Mouse (Mus musculus) forebrain, embryonic 10.5 days (tissue): Measurements from ENCODE around the gene Cacna1d. TPM values are rescaled to one million over a fixed set of nuclear protein-coding genes. Genes with fewer than 3 reads are reported as not detected.
A peak's percentile ranks its signal among the peaks of the same experiment; 100 is the strongest.

Experiments
- DNase-seq: peaks from one replicate; pipeline ENCODE4 v3.0.0-alpha.2; 2017; ENCODE audit warnings: low spot score; ENCODE audit errors: extremely low spot score
- H3K27ac ChIP-seq: fragments of 300-500 bp; sonication (generic); 2 replicates; pipeline ENCODE4 v1.5.1; 2016; ENCODE audit warnings: mild to moderate bottlenecking
- H3K27me3 ChIP-seq: fragments of 300-500 bp; sonication (generic); 2 replicates; pipeline ENCODE4 v1.6.1; 2016; ENCODE audit warnings: mild to moderate bottlenecking; ENCODE audit not compliant: poor library complexity, severe bottlenecking
- H3K36me3 ChIP-seq: fragments of 300-500 bp; sonication (generic); replicated peaks from 2 replicates; pipeline ENCODE4 v1.6.1; 2016; ENCODE audit warnings: mild to moderate bottlenecking, moderate library complexity
- H3K4me1 ChIP-seq: fragments of 300-500 bp; sonication (generic); 2 replicates; pipeline ENCODE4 v1.6.1; 2016
- H3K4me3 ChIP-seq: fragments of 300-500 bp; sonication (generic); 2 replicates; pipeline ENCODE4 v1.5.1; 2016; ENCODE audit warnings: mild to moderate bottlenecking, moderate library complexity
- H3K9me3 ChIP-seq: fragments of 300-500 bp; sonication (generic); 2 replicates; pipeline ENCODE4 v1.6.1; 2016; ENCODE audit warnings: mild to moderate bottlenecking, moderate library complexity
- WGBS: fragments of 180-500 bp; shearing (Covaris S2); methylation state at CpG from one replicate; pipeline ENCODE4 v1.1.7; 2016; 5-methylcytosine and 5-hydroxymethylcytosine counted together
- polyA plus RNA-seq: library from polyadenylated mRNA; unstranded; fragments of >200 nt; fragmentation: Nextera tagmentation; extraction: Ambion mirVana; gene quantifications from 2 replicates; pipeline ENCODE4 v1.2.1, GENCODE M21; 2016

The Cacna1d gene
- polyA plus RNA-seq, 1 experiment from 2014 or later: 1.3 TPM

DNA sequence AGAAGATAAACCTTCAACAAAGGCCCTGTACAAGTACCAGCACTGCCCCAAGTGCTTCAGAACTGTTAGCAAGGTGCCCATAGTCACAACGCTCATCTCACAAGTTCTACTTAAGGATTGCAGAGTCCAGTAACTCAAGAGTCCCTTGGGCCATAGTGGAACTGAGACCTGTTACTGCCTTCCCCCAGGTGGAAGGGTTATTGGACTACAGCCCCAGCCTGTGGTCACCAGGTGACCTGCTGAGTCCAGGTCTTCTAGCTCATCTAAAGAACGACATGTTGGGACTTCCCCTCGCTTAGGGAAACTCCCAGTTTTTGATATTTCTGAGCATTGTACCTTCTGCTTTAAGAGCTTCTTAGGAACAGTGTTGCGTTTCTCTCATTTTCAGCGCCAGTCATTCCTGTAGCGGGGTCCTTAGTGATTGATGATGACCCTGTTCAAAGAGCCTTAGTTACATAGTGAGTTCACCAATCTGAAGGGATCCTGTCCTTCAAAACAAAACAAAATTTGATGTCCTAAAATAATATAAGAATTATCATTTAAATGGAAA is 19.0 kb upstream of the Cacna1d start:
- 95% methylated on average over 6 of the region's 6 CpGs for WGBS
- no peaks in the 10 kb centered on the region for H3K4me1 ChIP-seq
- DNase-seq: no peak
- H3K4me3 ChIP-seq: no peak overlapping the region
- H3K36me3 ChIP-seq: peaks cover 96% of the 10 kb centered on the region
- no peaks in the 10 kb centered on the region for H3K9me3 ChIP-seq
- H3K27ac ChIP-seq: no peak overlapping the region
- no peaks in the 10 kb centered on the region for H3K27me3 ChIP-seq

DNA sequence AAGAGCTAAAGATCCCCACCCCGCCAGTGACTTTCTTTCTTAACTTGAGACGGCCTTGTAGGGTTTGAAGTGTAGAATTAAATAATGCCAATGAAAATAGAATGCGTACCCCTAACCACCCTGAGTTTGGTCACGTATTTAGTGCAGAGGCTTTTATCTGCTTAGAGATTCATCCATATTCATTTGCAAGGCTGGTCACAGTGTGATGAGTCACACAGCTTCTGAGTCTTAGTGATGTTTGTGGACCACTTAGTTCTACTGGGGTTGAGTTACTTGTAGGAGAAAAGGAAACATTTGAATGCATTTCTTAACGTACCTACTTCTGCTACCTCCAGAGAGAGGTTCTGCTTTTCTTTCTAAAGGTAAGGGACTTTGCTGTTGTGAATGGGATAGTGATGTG is 13.7 kb upstream of the Cacna1d start:
- Histone ChIP-seq H3K4me3 (no peak overlapping the region), H3K36me3 (peaks cover 99% of the 10 kb centered on the region), H3K27me3 (no peaks in the 10 kb centered on the region), H3K9me3 (no peaks in the 10 kb centered on the region), H3K27ac (no peak overlapping the region), H3K4me1 (no peaks in the 10 kb centered on the region)
- DNase-seq: no peak
- 94% methylated on average over 5 of the region's 5 CpGs for WGBS

- WGBS: 92% methylated on average over 2 of the region's 2 CpGs
- DNase-seq: no peak
- no peaks in the 10 kb centered on the region for H3K27me3 ChIP-seq
- no peak overlapping the region for H3K4me3 ChIP-seq
- H3K9me3 ChIP-seq: no peaks in the 10 kb centered on the region
- H3K36me3 ChIP-seq: peaks cover 94% of the 10 kb centered on the region
- H3K4me1 ChIP-seq: no peaks in the 10 kb centered on the region
- no peak overlapping the region for H3K27ac ChIP-seq
Observed at GRCm38 (mm10) chr14:30498202-30498601, 6.9 kb upstream of the Cacna1d start.

DNA sequence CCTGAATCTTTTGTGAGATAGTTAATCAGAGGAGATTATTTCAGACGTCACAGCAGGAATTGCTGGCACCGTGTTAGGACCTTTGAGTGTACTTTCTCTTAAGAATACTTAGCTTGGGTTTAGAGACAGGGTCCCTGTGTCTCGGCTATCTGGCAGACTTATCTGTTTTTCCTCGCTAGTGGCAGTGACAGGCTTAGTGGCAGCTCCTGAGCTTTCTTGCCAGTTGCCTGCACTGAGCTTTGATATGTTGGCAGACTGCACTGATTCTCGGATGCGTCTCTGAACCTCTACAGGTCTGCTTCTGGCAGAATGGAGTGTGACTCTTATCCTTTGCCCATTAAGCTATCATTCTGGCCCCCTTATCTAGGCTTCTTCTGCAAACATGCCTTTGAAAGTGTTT is 3.7 kb upstream of the Cacna1d start:
- H3K9me3 ChIP-seq: no peaks in the 10 kb centered on the region
- no peak for DNase-seq
- no peak overlapping the region for H3K27ac ChIP-seq
- 77% methylated on average over 6 of the region's 6 CpGs for WGBS
- H3K4me3 ChIP-seq: no peak overlapping the region
- no peaks in the 10 kb centered on the region for H3K27me3 ChIP-seq
- H3K4me1 ChIP-seq: no peaks in the 10 kb centered on the region
- peaks cover 95% of the 10 kb centered on the region for H3K36me3 ChIP-seq

DNA sequence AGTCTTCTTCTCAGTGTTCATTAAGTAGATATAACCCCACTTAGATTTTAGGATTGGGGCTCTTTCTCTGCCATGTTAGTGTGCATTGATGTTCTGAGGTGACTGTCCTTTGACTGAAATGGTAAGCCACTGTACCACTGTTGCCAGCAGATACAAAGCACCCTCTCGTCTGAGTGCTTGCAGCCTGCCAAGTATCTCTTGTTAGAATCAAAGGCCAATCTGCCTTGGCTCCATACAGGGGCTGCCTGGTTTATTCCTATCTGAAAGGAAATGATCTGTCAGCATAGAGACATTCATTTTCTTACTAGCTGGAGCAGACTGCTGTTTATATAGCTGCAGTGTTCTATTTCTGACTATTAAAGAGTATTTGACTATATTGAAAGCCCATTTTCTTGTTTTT is 2.0 kb upstream of the Cacna1d start:
- Histone ChIP-seq H3K9me3 (no peaks in the 10 kb centered on the region), H3K27ac (no peak overlapping the region), H3K27me3 (no peaks in the 10 kb centered on the region), H3K4me3 (no peak overlapping the region), H3K36me3 (peaks cover 93% of the 10 kb centered on the region), H3K4me1 (no peaks in the 10 kb centered on the region)
- no peak for DNase-seq
- WGBS: 86% methylated on average over 1 of the region's 1 CpGs

GRCm38 (mm10) chr14:30479361-30479948 is 11.8 kb downstream of the Cacna1d start, which contains the start of gene Dcp1a:
Gene Dcp1a, plus strand, starts transcription at chr14:30479535.
- DNase-seq: peak; percentile 96
- Histone ChIP-seq H3K27me3 (no peaks in the 10 kb centered on the region), H3K27ac (peak within 1 kb of the TSS; percentile 93), H3K9me3 (no peaks in the 10 kb centered on the region), H3K4me3 (peak within 1 kb of the TSS; percentile 69), H3K4me1 (peaks cover 12% of the 10 kb centered on the region), H3K36me3 (peaks cover 29% of the 10 kb centered on the region)
- 0% methylated on average over 39 of the region's 39 CpGs for WGBS

DNA sequence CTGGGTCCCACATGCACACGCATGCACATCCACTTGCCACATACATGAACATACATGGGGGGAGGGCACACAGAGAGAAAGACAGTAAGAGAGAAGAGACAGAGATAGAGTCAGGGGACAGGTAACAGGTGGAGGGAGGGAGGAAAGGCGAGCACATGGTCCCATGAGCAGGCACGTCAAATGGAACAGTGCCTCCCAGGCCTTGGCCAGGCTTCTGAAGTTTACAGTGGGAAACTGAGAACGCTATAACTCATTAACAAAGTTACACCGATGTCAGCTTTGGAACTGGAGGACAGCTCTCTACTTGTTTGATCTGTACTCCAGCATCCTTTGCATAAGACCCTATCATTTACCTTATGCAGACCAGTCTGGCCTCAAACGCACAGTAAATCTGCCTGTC is 16.8 kb downstream of the Cacna1d start:
- no peaks in the 10 kb centered on the region for H3K27me3 ChIP-seq
- no peaks in the 10 kb centered on the region for H3K4me1 ChIP-seq
- H3K36me3 ChIP-seq: no peaks in the 10 kb centered on the region
- H3K4me3 ChIP-seq: no peak overlapping the region
- no peaks in the 10 kb centered on the region for H3K9me3 ChIP-seq
- no peak for DNase-seq
- 84% methylated on average over 6 of the region's 6 CpGs for WGBS
- no peak overlapping the region for H3K27ac ChIP-seq

DNA sequence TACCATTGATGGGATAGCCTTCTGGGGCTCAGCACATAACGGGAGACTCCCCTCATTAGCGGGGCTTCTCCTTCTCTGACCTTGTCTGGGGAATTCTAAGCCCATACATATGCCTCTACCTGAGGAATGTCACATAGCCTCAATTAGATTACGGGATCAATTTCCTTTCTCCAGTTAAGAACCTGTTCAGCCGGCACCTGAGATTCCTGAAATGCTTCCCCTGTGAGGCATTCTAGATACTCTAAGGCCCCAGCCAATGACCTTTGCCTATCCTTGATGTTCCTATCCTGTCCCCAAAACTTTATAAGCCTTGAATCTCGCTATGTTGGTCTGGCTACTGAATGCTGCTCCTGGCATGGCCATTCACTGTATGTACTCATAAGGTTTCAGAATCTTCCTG is 17.6 kb downstream of the Cacna1d start:
- H3K4me1 ChIP-seq: no peaks in the 10 kb centered on the region
- H3K9me3 ChIP-seq: no peaks in the 10 kb centered on the region
- no peaks in the 10 kb centered on the region for H3K36me3 ChIP-seq
- DNase-seq: no peak
- no peak overlapping the region for H3K4me3 ChIP-seq
- no peaks in the 10 kb centered on the region for H3K27me3 ChIP-seq
- no peak overlapping the region for H3K27ac ChIP-seq
- WGBS: 71% methylated on average over 5 of the region's 5 CpGs

DNA sequence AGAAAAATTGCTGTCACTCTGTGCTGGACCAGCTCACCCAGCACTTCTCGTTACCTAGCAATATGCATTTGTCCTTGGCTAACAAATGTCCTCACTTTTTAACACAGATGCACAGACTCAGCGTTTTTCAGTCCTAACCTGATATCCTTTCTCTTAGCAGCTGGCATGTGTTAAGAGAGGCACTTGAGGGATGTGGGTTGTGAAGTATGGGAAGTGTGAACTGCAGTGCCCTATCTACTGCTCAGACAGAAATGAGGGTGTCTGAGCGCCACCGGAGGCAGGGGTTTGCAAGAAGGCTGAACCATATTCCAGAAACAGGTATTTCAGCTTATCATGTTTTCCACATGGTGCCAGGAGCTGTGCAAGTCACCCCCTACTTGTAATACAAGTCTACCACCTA is 27.9 kb downstream of the Cacna1d start:
- Histone ChIP-seq H3K9me3 (no peaks in the 10 kb centered on the region), H3K4me1 (no peaks in the 10 kb centered on the region), H3K4me3 (no peak overlapping the region), H3K27me3 (peaks cover 11% of the 10 kb centered on the region), H3K27ac (no peak overlapping the region), H3K36me3 (no peaks in the 10 kb centered on the region)
- DNase-seq: no peak
- 89% methylated on average over 4 of the region's 4 CpGs for WGBS

- Histone ChIP-seq H3K4me3 (no peak overlapping the region), H3K4me1 (peaks cover 10% of the 10 kb centered on the region), H3K36me3 (no peaks in the 10 kb centered on the region), H3K27ac (no peak overlapping the region), H3K27me3 (peaks cover 14% of the 10 kb centered on the region), H3K9me3 (no peaks in the 10 kb centered on the region)
- DNase-seq: peak; percentile 71
- 4% methylated on average over 14 of the region's 14 CpGs for WGBS
Observed at GRCm38 (mm10) chr14:30459891-30460523, 31.2 kb downstream of the Cacna1d start.

DNA sequence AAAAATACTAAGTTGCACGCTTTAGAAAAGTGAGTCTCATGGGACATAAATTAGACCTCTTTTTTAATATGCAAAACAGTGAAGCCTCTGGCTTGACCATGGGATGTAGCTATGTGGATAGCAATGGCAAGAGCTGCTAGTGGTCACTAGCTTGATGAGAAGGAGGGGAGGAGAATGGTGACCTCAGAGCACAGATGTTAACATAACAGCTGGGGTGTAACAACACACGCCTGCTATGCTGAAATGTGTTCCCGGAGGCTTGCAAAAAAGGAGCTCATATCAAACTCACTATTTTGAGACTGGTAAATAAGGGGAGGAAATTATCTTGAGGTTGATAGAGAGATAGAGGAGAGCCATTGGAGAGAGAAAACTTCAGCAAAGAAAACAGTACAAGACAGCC is 32.4 kb downstream of the Cacna1d start:
- no peak for DNase-seq
- Histone ChIP-seq H3K36me3 (no peaks in the 10 kb centered on the region), H3K27me3 (peaks cover 14% of the 10 kb centered on the region), H3K4me1 (peaks cover 10% of the 10 kb centered on the region), H3K4me3 (no peak overlapping the region), H3K27ac (no peak overlapping the region), H3K9me3 (no peaks in the 10 kb centered on the region)
- 82% methylated on average over 3 of the region's 3 CpGs for WGBS

GRCm38 (mm10) chr14:30457897-30458296 is 33.4 kb downstream of the Cacna1d start:
- DNase-seq: no peak
- Histone ChIP-seq H3K36me3 (no peaks in the 10 kb centered on the region), H3K9me3 (no peaks in the 10 kb centered on the region), H3K27me3 (peaks cover 14% of the 10 kb centered on the region), H3K4me3 (no peak overlapping the region), H3K4me1 (peaks cover 10% of the 10 kb centered on the region), H3K27ac (no peak overlapping the region)
- 59% methylated on average over 2 of the region's 2 CpGs for WGBS

DNA sequence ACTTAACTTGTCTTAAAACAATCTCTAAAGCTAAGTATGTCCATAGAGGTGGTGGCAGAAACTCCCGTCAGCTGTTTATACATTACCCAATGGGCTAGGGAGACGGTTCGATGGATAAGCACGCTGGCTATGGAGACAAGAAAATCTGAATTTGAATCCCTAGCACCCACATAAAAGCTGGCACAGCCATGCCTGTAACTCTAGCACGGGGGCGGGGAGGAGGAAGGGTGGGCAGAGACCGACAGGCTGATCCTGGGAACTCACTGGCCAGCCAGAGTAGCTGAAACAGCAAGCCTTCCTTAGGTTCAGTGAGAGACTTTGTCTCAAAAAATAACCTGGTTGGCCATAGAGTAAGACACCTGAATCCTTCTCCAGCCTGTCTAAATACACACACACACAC is 33.8 kb downstream of the Cacna1d start:
- Histone ChIP-seq H3K9me3 (no peaks in the 10 kb centered on the region), H3K4me3 (no peak overlapping the region), H3K27me3 (peaks cover 14% of the 10 kb centered on the region), H3K4me1 (peaks cover 10% of the 10 kb centered on the region), H3K27ac (no peak overlapping the region), H3K36me3 (no peaks in the 10 kb centered on the region)
- 69% methylated on average over 7 of the region's 7 CpGs for WGBS
- no peak for DNase-seq
